Mouse (Mus musculus) gastrocnemius, postnatal 4 days (tissue): ENCODE measurements at regions not wholly inside any gene's neighbourhood (a gene's known extent, or its start where the extent isn't known, plus 50 kb on each side); places are given as distances from the start of the nearest gene placed in this dataset.
"Not testable (repeated sequence)": the region's sequence is repeated elsewhere in the genome, so short reads cannot be mapped to it uniquely, and the experiment has no call there.

Experiments used
- DNase-seq, 2 experiments: peaks; one replicate each; pipeline ENCODE4 v3.0.0; 2021 to 2022; ENCODE audit warnings: low spot score in 2 of 2, mixed read lengths in 2 of 2

GRCm38 (mm10) chr6:31899055-31899454 is 151.0 kb upstream of the 1700012A03Rik start:
- DNase-seq = no peak

DNA sequence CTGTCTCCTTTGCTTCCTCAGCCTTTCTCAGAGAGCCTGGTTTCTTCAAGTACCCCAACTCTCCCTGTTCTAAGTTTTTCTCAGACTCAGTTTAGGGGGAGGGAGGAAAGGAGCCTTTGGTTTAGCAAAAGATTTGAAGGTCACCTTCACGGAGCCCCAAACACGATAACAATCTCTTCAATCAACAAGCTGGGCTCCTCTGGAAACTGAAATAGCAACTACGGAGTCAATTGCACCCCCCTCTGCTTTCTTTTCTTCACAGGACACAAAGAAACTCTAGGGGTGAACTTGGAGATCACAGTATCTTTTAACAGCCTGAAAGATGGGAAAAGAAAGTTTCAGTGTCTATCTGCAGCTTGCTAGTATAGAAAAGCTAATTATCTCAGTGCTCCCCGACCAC is 151.4 kb upstream of the 1700012A03Rik start:
- no peak for DNase-seq

GRCm38 (mm10) chr6:31897001-31897400 is 153.0 kb upstream of the 1700012A03Rik start:
- DNase-seq = no peak

DNA sequence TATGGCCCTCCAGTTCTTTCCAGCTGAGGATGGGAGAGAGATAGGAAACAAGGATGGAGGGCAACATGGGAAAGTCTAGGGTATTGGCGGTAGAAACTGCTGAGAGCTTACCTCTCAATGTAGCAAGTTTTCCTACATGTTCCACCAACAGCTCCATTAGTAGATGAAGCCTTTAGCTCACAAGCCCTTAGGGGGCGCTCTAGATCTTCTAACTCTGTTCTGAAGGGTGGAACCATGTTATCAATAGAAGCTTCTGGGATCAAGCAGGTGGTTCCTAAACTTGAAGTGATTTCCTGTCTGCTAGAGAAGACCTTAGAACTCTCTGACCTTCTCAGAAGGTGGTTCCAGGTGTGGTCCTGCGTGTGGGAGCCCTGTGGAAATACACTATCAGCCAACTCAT is 154.2 kb upstream of the 1700012A03Rik start:
- DNase-seq = no peak

DNA sequence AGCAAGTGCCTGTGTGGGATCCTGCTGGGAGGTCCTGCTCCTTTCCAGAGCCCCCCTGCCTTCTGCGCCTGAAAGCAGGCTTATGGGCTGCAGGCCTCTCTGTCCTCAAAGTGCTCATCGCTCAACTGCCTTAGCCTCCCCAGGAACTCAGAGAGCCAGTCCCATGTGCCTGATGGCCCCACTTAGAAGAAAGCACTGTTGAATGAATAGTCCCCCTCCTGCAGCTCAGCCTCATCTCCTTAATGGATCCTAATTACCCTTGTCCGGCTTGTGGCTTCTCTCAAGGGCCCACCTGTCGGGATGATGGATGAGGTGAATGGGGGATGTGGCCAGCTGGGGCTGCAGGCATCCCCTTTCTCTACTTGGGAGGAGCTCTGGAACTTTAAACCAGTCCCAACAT is 163.1 kb upstream of the 1700012A03Rik start:
- DNase-seq = no peak

GRCm38 (mm10) chr6:31885196-31885595 is 164.8 kb upstream of the 1700012A03Rik start:
- DNase-seq = not testable (repeated sequence)

- peak in 1 of 2 experiments; percentile 29 for DNase-seq
Observed at GRCm38 (mm10) chr6:31883726-31884125, 166.3 kb upstream of the 1700012A03Rik start.

DNA sequence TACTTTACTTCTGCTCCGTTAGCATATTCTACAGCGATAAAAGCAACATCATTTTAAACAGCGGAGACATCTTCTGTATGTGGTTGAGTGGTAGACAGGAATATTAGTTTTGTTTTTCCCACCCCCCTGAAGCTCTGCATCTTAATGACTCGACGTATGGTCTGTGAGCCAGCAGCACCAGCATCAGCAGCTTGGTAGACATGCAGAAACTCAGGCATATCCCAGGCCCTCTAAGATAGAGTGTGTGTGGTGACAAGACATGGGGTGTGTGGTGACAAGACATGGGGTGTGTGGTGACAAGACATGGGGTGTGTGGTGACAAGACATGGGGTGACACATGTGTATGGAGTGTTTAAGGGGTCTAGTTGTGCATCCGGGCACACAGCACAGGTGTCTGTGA is 175.4 kb upstream of the 1700012A03Rik start:
- no peak for DNase-seq

DNA sequence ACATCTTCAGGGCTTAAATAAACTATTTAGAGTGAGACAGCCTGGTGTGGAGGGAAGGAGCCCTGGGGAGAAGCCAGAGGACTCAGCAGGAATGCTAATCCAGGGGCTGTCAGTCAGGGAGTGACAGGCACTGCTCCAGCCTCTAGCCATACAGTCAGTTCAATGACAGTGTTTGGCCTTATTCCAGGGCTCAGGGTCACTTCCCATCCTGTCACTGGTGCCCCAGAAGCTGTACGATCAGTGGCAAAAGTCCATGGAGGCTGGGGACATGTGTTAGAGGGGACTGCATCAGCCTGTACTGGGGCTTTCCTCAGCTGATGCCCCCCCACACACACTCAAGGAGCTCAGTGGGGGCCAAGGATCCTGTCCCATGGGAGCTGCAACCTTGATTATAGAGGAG is 176.1 kb upstream of the 1700012A03Rik start:
- no peak for DNase-seq

DNA sequence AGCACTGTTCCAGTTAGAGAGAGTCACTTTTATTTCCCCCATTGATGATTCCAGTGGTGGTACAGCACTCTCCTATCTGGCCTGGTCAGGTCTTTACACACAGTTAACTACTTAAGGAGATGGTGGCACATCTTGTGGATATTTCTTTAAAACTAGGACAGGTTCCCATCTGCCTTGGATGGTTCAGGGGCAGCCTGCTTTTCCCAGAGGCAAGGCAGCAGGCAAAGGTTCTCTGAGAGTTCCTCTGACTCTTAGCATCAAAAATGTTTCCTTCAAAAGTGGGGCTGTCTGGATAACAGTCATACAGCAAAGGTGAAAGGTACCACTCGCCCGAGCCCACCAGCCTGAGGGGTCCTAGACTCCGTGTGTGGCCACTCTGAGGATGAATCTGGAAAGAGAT is 178.3 kb upstream of the 1700012A03Rik start:
- DNase-seq = no peak

DNA sequence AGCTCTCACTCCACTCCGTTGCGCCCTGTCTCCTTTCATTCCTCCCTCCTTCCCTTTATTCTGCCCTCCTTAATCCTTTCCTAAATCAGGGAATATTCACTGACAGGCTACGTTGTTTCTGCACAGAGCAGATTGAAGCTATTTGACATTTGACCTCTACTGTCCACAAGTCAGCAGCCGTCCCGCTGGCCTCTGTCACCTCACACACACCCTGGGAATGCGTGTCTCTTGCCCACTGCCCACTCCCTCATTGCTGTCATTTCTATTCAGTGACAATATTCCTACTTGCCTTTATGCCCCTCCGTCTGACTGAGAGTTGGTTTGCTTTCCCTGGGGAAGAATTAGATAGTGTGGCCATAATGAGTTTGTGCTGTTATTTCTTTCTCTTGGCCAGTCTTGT is 188.1 kb upstream of the 1700012A03Rik start:
- no peak for DNase-seq

DNA sequence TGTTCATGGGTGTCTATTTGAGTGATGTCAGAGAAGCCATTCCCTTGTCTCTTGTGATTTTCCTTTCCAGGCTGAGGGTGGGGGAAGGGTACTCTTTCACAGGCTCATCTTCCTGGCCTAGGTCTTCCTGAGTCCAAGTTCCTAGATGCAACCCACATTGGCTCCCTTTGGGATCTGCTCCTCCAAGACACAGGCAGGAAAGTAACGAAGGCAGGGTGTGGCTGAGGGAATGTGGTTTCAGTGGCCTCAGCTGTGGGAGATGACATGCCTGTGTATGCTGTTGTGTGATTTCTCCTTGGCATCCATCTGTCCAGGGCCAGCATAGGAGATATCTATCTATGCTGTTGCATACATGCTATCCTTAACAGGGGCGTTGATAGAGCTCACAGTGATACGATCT is 190.4 kb upstream of the 1700012A03Rik start:
- DNase-seq = no peak

DNA sequence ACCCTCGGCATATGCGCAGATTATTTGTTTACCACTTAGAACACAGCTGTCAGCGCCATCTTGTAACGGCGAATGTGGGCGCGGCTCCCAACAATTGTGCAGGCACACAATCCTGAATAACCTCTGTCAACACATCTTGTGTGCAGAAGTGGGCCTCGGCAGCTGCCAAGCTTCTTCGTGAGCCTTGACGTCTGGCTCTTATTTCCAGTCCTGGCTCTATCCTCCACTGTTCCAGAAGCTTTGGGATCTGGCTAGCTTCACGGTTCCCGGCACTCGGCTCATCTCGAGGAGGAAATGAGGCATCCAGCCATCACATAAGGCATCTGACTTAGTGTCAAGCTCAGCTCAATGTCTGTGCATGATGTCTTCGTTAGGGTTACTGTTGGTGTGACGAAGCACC is 195.8 kb upstream of the 1700012A03Rik start:
- no peak for DNase-seq

DNA sequence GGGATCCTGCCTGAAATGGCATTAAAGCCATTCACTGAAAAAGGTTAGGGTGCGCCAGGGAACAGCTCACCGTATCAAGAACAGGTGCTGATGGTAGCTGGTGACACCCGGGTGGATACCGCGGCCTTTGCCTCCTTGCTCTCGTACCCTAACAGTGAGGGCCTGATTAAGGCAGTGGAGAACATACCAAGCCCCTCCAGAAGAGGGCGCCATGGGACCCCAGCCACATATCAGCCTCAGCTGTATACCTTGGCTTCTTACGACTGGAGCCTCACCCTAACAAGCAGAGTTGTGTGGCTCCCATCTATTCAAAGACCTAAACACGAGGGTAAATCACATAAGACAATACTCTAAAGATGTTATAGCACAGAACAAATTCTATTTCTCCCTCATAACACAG is 203.7 kb upstream of the 1700012A03Rik start:
- no peak for DNase-seq

DNA sequence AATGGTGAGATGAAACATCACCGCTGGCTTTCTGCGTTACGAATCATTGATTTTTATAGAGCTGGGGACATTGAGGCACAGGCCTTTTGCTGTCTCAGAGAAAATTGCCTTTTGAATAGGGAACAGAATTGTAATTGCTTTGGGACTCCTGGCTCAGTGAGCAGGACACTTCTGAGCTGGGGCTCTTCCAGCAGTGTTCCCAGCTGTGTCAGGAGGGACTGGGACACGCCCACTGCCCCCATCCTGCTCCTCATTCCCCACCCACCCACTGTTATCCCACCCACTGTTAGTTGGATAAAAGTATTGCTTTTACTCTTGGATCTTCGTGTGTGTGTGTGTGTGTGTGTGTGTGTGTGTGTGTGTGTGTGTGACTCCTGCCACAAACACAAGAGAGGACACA is 204.4 kb upstream of the 1700012A03Rik start:
- no peak for DNase-seq

GRCm38 (mm10) chr6:31840621-31841020 is 209.4 kb upstream of the 1700012A03Rik start:
- no peak for DNase-seq

DNA sequence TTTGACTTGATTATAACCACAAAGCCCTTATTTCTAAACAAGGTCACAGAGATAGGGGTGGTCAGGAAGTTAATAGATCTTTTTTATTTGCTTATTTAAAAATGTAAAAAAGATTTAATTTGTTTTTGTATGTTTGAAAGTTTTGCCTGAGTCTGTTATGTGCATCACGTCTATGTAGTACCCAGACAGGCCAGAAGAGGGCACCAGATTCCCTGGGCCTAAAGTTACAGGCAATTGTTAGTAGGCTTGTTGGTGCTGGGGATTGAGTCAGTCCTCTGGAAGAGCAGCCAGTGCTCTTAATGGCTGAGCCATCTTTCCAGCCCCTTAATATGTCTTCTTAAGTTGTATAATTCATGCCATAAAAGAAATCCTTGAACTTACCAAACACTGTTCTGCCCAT is 211.5 kb upstream of the 1700012A03Rik start:
- DNase-seq = no peak

DNA sequence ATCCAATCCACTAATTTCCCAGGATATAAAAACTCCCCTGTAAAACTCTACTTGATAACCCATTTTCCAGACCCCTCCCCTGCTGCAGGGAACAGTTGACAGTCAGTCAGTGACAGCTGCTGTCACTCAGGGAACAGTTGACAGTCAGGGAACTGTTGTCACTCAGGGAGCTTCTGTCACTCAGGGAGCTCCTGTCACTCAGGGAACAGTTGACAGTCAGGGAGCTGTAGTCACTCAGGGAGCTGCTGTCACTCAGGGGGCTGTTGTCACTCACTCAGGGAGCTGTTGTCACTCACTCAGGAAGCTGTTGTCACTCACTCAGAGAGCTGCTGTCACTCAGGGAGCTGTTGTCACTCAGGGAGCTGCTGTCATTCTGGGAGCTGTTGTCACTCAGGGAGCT is 214.3 kb upstream of the 1700012A03Rik start:
- DNase-seq = no peak

- no peak for DNase-seq
Observed at GRCm38 (mm10) chr6:31834503-31834902, 215.5 kb upstream of the 1700012A03Rik start.

DNA sequence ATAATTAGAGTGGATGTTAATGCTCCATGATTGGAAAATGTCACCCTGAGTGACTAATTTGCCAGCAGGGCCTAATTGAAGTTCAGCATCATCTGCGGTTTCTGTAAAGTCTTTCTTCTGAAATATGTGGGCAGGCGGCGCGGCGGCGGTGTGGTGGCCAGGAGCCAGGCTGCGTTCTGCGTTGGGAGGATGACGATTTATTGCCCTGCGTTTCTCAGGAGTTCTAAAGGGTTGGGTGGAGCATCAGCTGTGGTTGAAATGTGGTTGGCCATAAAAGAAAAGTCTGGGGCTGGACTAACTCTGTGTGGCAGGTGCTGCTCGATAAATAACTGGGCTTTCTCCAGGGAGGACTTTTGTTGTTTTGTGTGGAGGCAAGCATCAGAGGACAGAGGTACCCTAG is 219.4 kb upstream of the 1700012A03Rik start:
- DNase-seq = no peak

DNA sequence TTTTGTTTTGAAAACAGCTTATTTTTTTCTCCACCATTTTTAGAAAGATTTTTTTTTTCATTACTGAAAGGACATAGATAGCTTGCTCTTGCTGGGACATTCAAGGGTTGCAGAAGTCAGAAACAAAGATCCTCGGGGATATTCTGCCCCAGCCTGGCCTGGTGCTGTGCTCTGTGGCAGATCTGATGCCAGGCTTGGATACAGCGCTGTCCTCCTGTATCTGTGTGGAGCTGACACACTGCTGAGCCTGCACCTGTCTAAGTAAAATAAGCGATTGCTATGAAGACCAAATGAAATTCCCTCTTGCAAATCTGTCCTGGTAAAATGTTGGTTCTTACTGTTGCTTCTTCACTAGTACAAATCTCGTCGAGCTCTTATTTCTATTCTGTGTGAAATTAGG is 226.4 kb upstream of the 1700012A03Rik start:
- no peak for DNase-seq

DNA sequence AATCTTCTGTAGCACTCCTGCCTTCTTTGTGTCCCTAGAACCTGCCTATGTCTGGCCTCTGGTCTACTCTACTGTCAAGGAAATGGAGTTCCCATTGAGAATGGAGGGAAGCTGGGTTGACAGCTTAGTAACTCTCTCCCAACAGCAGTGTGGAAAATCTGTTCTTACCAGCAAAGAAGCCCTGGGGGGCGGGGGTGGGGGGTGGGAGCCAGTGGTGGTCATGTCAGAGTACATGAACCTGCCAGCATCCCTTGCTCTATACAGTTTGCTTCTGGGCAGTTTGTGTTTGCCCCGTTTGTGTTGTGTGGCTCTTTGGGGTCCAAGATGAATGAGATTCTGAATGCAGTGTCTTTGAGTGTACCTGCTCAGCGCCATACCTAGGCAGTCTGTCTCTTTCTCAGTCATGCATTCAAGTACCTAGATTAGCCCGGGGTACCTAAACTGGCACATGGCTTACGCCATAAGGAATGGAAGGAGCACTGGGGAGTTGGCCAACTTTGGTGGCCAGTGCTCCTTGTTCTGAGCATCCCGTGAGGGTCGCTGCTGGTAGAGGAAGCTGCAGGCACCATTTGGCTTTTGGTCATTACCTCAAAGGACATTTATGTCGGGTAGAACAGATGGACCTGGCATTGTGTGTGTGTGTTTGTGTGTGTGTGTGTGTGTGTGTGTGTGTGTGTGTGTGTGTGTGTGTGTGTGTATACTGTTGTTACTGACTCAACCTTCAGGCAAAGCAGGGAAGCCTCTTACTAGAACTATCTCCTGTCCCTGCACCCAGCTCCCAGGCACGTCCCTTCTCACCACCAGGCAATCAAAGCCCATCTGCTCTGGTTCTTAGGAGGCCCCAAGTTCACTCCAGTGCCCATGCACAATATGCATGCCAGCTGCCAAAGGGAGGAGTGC is 227.6 kb upstream of the 1700012A03Rik start:
- no peak for DNase-seq

- no peak for DNase-seq
Observed at GRCm38 (mm10) chr6:31821621-31822020, 228.4 kb upstream of the 1700012A03Rik start.
